Mouse (Mus musculus) C2C12 (cell line): ENCODE results near the gene Nab2.

Experiments
- CTCF ChIP-seq: IDR thresholded peaks from one replicate; pipeline ENCODE4 v1.5.1; 2011; ENCODE audit not compliant: control insufficient read depth, insufficient read depth, insufficient read length
- FOSL1 ChIP-seq: IDR thresholded peaks from one replicate; pipeline ENCODE4 v1.8.0; 2011; ENCODE audit warnings: mild to moderate bottlenecking, low read length; ENCODE audit not compliant: poor library complexity, insufficient read depth, severe bottlenecking
- MAX ChIP-seq: IDR thresholded peaks from one replicate; pipeline ENCODE4 v1.6.1; 2011; ENCODE audit warnings: mild to moderate bottlenecking, control low read depth
- MYOG ChIP-seq: IDR thresholded peaks from one replicate; pipeline ENCODE4 v1.6.1; 2011; ENCODE audit not compliant: control insufficient read depth, insufficient read length; ENCODE audit errors: extremely low read depth
- USF1 ChIP-seq: IDR thresholded peaks from one replicate; pipeline ENCODE4 v1.6.1; 2011; ENCODE audit warnings: low read depth, mild to moderate bottlenecking, control low read depth, moderate library complexity

GRCm38 (mm10) chr10:127668093-127669050, at the start of gene Nab2:
- TF ChIP-seq CTCF, result no peak
- no peak for TF ChIP-seq MAX
- TF ChIP-seq USF1, result no peak
- no peak for TF ChIP-seq FOSL1
- no peak for TF ChIP-seq MYOG
